Mouse (Mus musculus): ENCODE results near the gene Lilra6. TPM values are rescaled to one million over a fixed set of nuclear protein-coding genes. Genes with fewer than 3 reads are reported as not detected.
"Not testable (repeated sequence)": the region's sequence is repeated elsewhere in the genome, so short reads cannot be mapped to it uniquely, and the experiment has no call there.

Gene Lilra6
- polyA plus RNA-seq (2014; fragmentation: Nextera tagmentation; extraction: Ambion mirVana), result not detected in 2 replicates

DNA sequence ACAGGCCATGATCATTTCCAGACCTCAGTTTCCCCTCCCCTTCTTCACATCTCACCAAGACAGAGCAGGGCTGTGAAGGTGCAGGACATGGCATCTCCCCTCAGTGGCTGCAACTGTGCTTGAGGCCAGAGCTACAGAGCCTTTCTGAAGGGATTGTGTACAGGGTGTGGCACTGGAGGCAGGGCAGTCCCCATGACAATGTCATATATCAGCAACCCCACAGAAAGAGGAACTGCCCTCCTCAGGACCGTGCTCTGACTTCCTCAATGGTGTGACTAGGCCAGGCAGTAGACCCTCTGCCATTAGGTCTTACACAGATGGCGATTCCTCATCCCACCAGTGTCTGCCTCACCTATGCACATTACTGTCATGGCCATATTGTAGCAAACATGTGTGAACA, at the start of gene Lilra6:
Gene Lilra6 (minus strand): TSS at position 117 of the 400 bp plus-strand sequence.
- not testable (repeated sequence) for H3K9ac ChIP-seq (ENCODE audit: low read depth, low read length); H3K36me3 ChIP-seq (ENCODE audit: control insufficient read depth, insufficient read depth, low read length); H3K27ac ChIP-seq (ENCODE audit: low read depth, low read length); H3K27me3 ChIP-seq (ENCODE audit: control insufficient read depth, insufficient read depth, low read length); H3K4me1 ChIP-seq (ENCODE audit: control insufficient read depth, insufficient read depth, low read length); H3K4me2 ChIP-seq; H3K9me3 ChIP-seq (replicated peaks; ENCODE audit: control insufficient read depth, low read length); H3K4me3 ChIP-seq (ENCODE audit: low read depth, low read length); ATAC-seq (replicated peaks; ENCODE audit: insufficient number of reproducible peaks, low FRiP score, low TSS enrichment)
- 70% methylated on average over 2 of the region's 2 CpGs for WGBS (ENCODE audit: insufficient replicate concordance)

DNA sequence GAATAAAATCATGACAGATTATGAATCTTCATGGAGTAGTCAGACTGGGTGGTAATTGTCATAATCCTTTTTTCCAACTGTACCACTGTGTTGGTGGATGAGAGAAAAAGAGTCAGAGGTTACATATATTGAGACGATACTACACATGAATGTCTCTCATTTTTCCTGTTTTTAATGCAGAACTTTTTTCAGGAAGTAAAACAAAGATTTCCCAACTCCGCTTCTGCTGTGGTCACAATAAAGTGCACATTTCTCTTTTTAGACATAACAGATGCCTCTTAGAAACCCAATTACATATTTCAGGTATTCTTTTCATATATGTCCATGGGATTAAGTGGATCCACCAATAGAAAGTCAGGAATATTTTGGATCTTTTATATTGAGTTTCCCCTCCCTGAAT, 46.7 kb upstream of the Lilra6 start:
- no peak for ATAC-seq (replicated peaks; ENCODE audit: insufficient number of reproducible peaks, low FRiP score, low TSS enrichment)
- Histone ChIP-seq H3K4me2 (no peak overlapping the region), H3K27me3 (ENCODE audit: control insufficient read depth, insufficient read depth, low read length) (no peaks in the 10 kb centered on the region), H3K9me3 (replicated peaks; ENCODE audit: control insufficient read depth, low read length) (no peaks in the 10 kb centered on the region), H3K9ac (ENCODE audit: low read depth, low read length) (no peak overlapping the region), H3K4me3 (ENCODE audit: low read depth, low read length) (no peak overlapping the region), H3K27ac (ENCODE audit: low read depth, low read length) (no peak overlapping the region), H3K36me3 (ENCODE audit: control insufficient read depth, insufficient read depth, low read length) (no peaks in the 10 kb centered on the region), H3K4me1 (ENCODE audit: control insufficient read depth, insufficient read depth, low read length) (no peaks in the 10 kb centered on the region)
- WGBS (ENCODE audit: insufficient replicate concordance), result 80% methylated on average over 2 of the region's 2 CpGs

GRCm38 (mm10) chr7:3957387-3957786, 42.1 kb upstream of the Lilra6 start:
- Histone ChIP-seq H3K4me2 (no peak overlapping the region), H3K4me1 (ENCODE audit: control insufficient read depth, insufficient read depth, low read length) (no peaks in the 10 kb centered on the region), H3K27me3 (ENCODE audit: control insufficient read depth, insufficient read depth, low read length) (no peaks in the 10 kb centered on the region), H3K4me3 (ENCODE audit: low read depth, low read length) (no peak overlapping the region), H3K9me3 (replicated peaks; ENCODE audit: control insufficient read depth, low read length) (no peaks in the 10 kb centered on the region), H3K36me3 (ENCODE audit: control insufficient read depth, insufficient read depth, low read length) (no peaks in the 10 kb centered on the region), H3K9ac (ENCODE audit: low read depth, low read length) (no peak overlapping the region), H3K27ac (ENCODE audit: low read depth, low read length) (no peak overlapping the region)
- 84% methylated on average over 3 of the region's 3 CpGs for WGBS (ENCODE audit: insufficient replicate concordance)
- ATAC-seq (replicated peaks; ENCODE audit: insufficient number of reproducible peaks, low FRiP score, low TSS enrichment), result no peak

DNA sequence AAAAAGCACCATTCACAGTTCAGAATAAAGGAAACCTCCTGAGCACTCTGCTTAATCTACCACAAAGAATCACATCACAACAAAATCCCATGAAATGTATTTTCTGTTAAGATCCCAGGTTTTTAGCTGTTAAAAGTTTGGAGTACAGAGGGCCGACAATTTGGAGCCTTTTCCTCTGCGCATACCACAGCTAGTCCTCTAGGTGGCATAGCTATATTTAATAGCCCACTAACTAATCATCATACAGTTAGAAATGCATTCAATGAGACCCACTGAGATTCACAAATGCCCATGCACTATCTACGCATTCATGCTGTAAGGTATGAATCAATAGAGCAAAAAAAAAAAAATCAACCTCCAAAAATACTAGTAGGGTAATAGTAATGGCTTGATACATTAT, 33.9 kb upstream of the Lilra6 start:
- Histone ChIP-seq H3K27me3 (ENCODE audit: control insufficient read depth, insufficient read depth, low read length) (no peaks in the 10 kb centered on the region), H3K27ac (ENCODE audit: low read depth, low read length) (no peak overlapping the region), H3K9me3 (replicated peaks; ENCODE audit: control insufficient read depth, low read length) (no peaks in the 10 kb centered on the region), H3K9ac (ENCODE audit: low read depth, low read length) (no peak overlapping the region), H3K4me3 (ENCODE audit: low read depth, low read length) (no peak overlapping the region), H3K36me3 (ENCODE audit: control insufficient read depth, insufficient read depth, low read length) (no peaks in the 10 kb centered on the region), H3K4me1 (ENCODE audit: control insufficient read depth, insufficient read depth, low read length) (no peaks in the 10 kb centered on the region), H3K4me2 (no peak overlapping the region)
- ATAC-seq (replicated peaks; ENCODE audit: insufficient number of reproducible peaks, low FRiP score, low TSS enrichment), result no peak
- 74% methylated on average over 3 of the region's 3 CpGs for WGBS (ENCODE audit: insufficient replicate concordance)

DNA sequence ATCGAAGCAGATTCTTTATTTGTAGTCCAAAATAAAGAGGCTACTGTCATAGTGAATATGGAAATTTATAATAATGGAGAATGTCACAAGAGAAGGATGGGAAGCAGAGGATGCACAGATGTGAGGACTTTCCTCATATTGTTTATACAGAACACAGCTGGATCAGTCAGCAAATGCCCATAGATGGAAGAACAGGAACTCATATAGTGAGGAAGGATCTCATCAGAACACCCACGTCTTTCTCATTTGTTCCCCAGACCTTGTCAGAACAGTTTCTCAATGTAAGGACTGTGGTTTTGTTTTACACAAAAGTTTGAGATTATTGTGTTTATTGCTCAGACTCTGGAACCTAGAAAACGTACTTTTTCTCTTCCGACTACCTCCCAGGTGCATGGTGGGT, 32.9 kb upstream of the Lilra6 start:
- no peaks in the 10 kb centered on the region for H3K4me1 ChIP-seq (ENCODE audit: control insufficient read depth, insufficient read depth, low read length)
- H3K27me3 ChIP-seq (ENCODE audit: control insufficient read depth, insufficient read depth, low read length), result no peaks in the 10 kb centered on the region
- 65% methylated on average over 4 of the region's 4 CpGs for WGBS (ENCODE audit: insufficient replicate concordance)
- H3K4me3 ChIP-seq (ENCODE audit: low read depth, low read length), result no peak overlapping the region
- no peak overlapping the region for H3K4me2 ChIP-seq
- no peak overlapping the region for H3K9ac ChIP-seq (ENCODE audit: low read depth, low read length)
- H3K27ac ChIP-seq (ENCODE audit: low read depth, low read length), result no peak overlapping the region
- ATAC-seq (replicated peaks; ENCODE audit: insufficient number of reproducible peaks, low FRiP score, low TSS enrichment), result no peak
- H3K36me3 ChIP-seq (ENCODE audit: control insufficient read depth, insufficient read depth, low read length), result no peaks in the 10 kb centered on the region
- no peaks in the 10 kb centered on the region for H3K9me3 ChIP-seq (replicated peaks; ENCODE audit: control insufficient read depth, low read length)

DNA sequence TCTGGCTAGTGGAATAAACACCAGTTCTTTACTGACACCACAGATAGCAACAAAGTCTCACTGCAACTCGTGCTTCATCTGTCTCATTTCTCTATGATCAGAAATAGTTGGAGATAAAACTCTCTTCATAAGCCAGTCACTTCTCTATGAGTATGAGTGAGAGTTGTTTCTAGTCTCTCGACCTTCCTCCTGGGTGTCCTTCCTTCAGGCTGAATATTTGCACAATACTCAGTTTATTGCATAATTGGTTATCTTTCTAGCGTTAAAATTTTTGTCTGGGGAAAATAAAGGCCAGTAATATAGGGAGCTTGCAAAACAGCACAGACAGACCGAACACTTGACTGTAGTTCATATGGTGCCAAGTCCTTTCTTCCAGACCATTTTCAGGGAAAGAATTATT, 30.8 kb upstream of the Lilra6 start:
- H3K9ac ChIP-seq (ENCODE audit: low read depth, low read length), result no peak overlapping the region
- no peaks in the 10 kb centered on the region for H3K36me3 ChIP-seq (ENCODE audit: control insufficient read depth, insufficient read depth, low read length)
- H3K4me1 ChIP-seq (ENCODE audit: control insufficient read depth, insufficient read depth, low read length), result no peaks in the 10 kb centered on the region
- ATAC-seq (replicated peaks; ENCODE audit: insufficient number of reproducible peaks, low FRiP score, low TSS enrichment), result no peak
- H3K4me2 ChIP-seq, result no peak overlapping the region
- no peaks in the 10 kb centered on the region for H3K9me3 ChIP-seq (replicated peaks; ENCODE audit: control insufficient read depth, low read length)
- 67% methylated on average over 4 of the region's 4 CpGs for WGBS (ENCODE audit: insufficient replicate concordance)
- H3K27ac ChIP-seq (ENCODE audit: low read depth, low read length), result no peak overlapping the region
- no peak overlapping the region for H3K4me3 ChIP-seq (ENCODE audit: low read depth, low read length)
- no peaks in the 10 kb centered on the region for H3K27me3 ChIP-seq (ENCODE audit: control insufficient read depth, insufficient read depth, low read length)

DNA sequence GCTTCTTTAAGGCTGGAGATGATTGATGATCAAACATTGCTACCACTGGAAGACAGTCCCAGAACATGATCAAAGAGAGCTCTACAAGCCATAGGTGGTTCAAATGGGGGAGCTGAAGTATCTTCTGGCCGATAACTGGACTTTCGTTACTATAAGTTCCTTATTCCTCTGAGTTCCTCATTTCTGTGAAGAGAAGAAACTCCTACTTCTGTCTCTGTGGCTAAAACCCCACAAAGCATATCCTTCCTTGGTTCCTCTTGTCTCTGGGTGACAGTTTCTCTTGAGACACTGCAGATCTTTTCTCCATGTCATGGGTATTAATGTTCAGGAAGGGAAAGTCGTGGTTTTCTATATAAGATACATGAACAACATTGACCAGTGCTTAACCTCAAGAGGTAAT, 25.6 kb upstream of the Lilra6 start:
- Histone ChIP-seq H3K4me2 (no peak overlapping the region), H3K4me3 (ENCODE audit: low read depth, low read length) (no peak overlapping the region), H3K9me3 (replicated peaks; ENCODE audit: control insufficient read depth, low read length) (no peaks in the 10 kb centered on the region), H3K27me3 (ENCODE audit: control insufficient read depth, insufficient read depth, low read length) (no peaks in the 10 kb centered on the region), H3K4me1 (ENCODE audit: control insufficient read depth, insufficient read depth, low read length) (no peaks in the 10 kb centered on the region), H3K27ac (ENCODE audit: low read depth, low read length) (no peak overlapping the region), H3K36me3 (ENCODE audit: control insufficient read depth, insufficient read depth, low read length) (no peaks in the 10 kb centered on the region), H3K9ac (ENCODE audit: low read depth, low read length) (no peak overlapping the region)
- 67% methylated on average over 3 of the region's 3 CpGs for WGBS (ENCODE audit: insufficient replicate concordance)
- no peak for ATAC-seq (replicated peaks; ENCODE audit: insufficient number of reproducible peaks, low FRiP score, low TSS enrichment)

DNA sequence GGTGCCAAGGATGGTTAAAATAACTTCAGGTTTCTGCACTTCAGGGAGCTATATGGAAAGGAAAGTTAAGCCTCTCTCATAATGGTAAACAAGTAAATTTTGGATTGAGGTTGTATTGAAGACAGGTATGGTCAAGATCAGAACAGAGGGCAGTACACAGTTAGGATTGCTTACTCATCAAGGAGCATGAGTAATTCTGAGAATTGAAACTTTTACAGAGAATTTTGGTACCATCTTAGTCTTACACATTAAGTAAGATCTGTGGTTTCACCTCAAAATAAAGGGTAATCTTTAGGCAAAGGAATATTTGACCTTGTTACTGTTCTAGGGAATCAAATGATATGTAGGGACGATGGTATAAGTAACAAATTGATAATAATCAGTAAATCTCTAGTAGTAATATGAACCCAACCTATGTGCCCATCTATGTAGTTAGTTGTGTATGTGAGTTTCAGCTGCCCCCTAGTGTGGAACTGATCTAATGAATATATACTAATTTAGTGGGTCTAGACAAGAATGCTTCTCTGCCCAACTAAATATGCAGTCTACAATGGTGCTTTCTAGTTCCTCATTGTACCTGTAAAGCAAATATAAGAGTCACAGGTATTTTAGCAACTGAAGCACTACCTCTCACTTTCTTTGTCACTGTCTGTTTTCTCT, 24.7 kb upstream of the Lilra6 start:
- Histone ChIP-seq H3K9me3 (replicated peaks; ENCODE audit: control insufficient read depth, low read length) (no peaks in the 10 kb centered on the region), H3K27ac (ENCODE audit: low read depth, low read length) (no peak overlapping the region), H3K9ac (ENCODE audit: low read depth, low read length) (no peak overlapping the region), H3K27me3 (ENCODE audit: control insufficient read depth, insufficient read depth, low read length) (no peaks in the 10 kb centered on the region), H3K4me3 (ENCODE audit: low read depth, low read length) (no peak overlapping the region), H3K4me1 (ENCODE audit: control insufficient read depth, insufficient read depth, low read length) (no peaks in the 10 kb centered on the region), H3K36me3 (ENCODE audit: control insufficient read depth, insufficient read depth, low read length) (no peaks in the 10 kb centered on the region), H3K4me2 (no peak overlapping the region)
- 58% methylated on average over 1 of the region's 1 CpGs for WGBS (ENCODE audit: insufficient replicate concordance)
- no peak for ATAC-seq (replicated peaks; ENCODE audit: insufficient number of reproducible peaks, low FRiP score, low TSS enrichment)

GRCm38 (mm10) chr7:3935473-3935872, 20.2 kb upstream of the Lilra6 start:
- not testable (repeated sequence) for H3K4me1 ChIP-seq (ENCODE audit: control insufficient read depth, insufficient read depth, low read length); H3K9me3 ChIP-seq (replicated peaks; ENCODE audit: control insufficient read depth, low read length); H3K36me3 ChIP-seq (ENCODE audit: control insufficient read depth, insufficient read depth, low read length); H3K9ac ChIP-seq (ENCODE audit: low read depth, low read length); H3K4me2 ChIP-seq; H3K27ac ChIP-seq (ENCODE audit: low read depth, low read length); H3K4me3 ChIP-seq (ENCODE audit: low read depth, low read length); H3K27me3 ChIP-seq (ENCODE audit: control insufficient read depth, insufficient read depth, low read length); ATAC-seq (replicated peaks; ENCODE audit: insufficient number of reproducible peaks, low FRiP score, low TSS enrichment)

Data from heart, embryonic 11.5 days (tissue).